Mouse (Mus musculus) left cerebral cortex, postnatal 25 days (tissue): ENCODE data around the gene Mgat4c. TPM values are rescaled to one million over a fixed set of nuclear protein-coding genes. Genes with fewer than 3 reads are reported as not detected.

Experiments used
- DNase-seq, 2 experiments: peaks; one replicate each; pipeline ENCODE4 v3.0.0; 2022; ENCODE audit warnings: low spot score in 2 of 2, mixed read lengths in 1 of 2
- intact Hi-C: fragments of 180-260 bp; cut with DNase I; formaldehyde crosslinking; loops from one replicate; pipeline ENCODE4 v1.15.1; 2025
- total RNA-seq, 2 experiments: library from RNA; stranded (reverse); gene quantifications; 2 replicates each; pipeline ENCODE4 v1.2.3; 2021

The Mgat4c gene
- total RNA-seq, 2 experiments from 2014 or later: 17.4 to 17.8 TPM

GRCm38 (mm10) chr10:102074541-102075398 lies 393.5 kb downstream of the Mgat4c start:
- DNase-seq: no peak
- intact Hi-C loops: no loop called here

DNA sequence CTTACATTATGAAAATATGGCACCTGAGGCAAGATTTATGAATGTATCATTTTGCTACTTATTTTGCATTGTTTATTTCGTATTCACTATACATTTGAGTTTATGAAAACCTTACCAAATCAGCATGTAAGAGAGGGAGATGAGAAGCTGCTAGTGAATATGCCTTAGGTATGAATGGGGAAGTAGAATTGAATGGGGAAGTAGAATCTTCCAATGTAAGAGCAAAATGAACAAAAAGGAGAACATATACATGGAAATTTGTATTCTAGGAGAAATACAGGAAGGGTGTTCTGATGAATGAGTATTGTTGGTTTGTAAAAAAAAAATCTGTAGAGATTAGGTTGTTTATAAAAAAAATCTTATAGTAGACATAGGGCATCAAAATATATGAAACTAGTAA lies 441.9 kb downstream of the Mgat4c start:
- intact Hi-C loops: no loop called here

DNA sequence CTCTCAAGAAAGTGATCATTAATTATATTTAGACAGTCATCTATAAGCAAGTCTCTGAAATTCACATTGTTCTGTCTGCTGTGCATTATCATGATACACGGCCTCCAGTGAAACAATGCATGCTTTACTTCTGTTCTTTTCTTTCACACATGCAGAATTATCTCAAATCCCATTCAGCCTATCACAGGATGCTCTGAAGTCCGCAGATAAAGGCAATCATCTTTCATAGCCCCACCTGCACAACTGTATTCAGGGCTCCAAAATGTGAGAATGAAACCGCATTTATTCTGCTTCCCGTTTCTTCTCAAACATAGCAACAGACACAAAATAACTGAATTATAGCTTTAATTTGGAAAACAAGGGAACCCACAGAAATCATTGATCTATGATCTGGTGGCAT lies 446.1 kb downstream of the Mgat4c start:
- intact Hi-C loops: no loop called here
- DNase-seq: no peak

More for the DNA sequence above, 441.9 kb downstream of the Mgat4c start:
- DNase-seq: no peak

GRCm38 (mm10) chr10:102154865-102155264 lies 473.6 kb downstream of the Mgat4c start:
- intact Hi-C loops: loop anchor here (5.0 kb wide), 1 partner anchor 1413 kb away; no protein-coding TSS in a partner anchor
- no peak for DNase-seq

DNA sequence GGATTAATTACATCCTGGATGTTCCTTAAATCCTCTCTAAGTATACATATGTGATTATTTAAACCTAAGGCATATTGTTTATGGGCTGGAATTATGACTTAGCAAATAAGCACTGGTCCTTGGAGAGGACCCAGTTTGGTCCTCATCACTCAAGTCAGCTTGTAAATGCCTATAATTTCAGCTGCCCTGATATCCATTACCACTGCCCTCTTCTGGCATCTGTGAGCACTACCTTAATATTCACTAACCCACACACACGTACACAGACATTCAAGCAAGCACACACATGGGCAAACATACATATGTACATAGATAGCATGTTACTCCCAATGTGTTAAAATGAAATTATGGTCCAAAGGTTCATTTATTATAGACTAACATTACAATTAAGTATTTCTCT lies 474.6 kb downstream of the Mgat4c start:
- DNase-seq: no peak
- intact Hi-C loops: loop anchor here (5.0 kb wide), 1 partner anchor 1414 kb away; no protein-coding TSS in a partner anchor

- intact Hi-C loops: loop anchor here (5.0 kb wide), 1 partner anchor 1417 kb away; no protein-coding TSS in a partner anchor
- DNase-seq: peak; percentile 20 to 26
Observed at GRCm38 (mm10) chr10:102158809-102159208, 477.5 kb downstream of the Mgat4c start.

GRCm38 (mm10) chr10:102184726-102185125 lies 503.4 kb downstream of the Mgat4c start:
- peak; percentile 7 to 22 for DNase-seq
- intact Hi-C loops: no loop called here

DNA sequence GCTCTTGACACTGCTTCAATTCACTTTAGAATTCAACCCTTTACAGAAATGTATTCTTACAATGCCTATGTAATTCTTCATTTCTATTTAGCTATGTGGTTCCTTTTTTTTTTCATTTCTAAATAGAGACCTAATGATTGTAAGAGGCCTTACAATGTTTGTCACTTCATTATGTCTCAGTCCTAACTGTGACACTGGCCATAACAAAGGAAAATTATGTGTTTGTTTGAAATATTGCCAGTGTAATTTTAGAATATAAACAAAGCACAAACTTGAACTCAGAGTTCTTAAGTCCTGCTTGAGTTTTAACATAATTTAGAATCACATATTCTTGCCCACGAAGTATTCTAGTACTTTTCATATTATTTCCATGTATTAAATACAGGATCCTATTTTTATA lies 510.4 kb downstream of the Mgat4c start:
- intact Hi-C loops: no loop called here
- no peak for DNase-seq

DNA sequence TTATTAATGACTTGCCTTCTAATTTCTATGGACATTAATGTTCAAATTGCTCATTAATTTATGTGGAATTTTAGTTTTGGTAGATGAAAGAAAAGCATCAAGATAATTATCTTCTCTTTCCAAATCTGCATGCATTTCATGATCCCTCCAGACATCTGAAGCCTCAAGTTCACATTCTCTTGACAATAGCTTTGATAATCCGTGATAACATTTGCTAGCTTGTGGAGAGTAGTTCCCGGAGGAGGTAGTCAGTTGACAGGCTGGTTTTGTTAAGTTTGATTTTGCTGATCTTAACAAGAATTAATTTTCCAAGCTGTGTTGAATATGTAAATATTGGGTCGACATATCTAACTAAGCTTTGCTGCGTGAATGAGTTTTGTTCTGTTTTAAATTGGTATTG lies 515.6 kb downstream of the Mgat4c start:
- DNase-seq: no peak
- intact Hi-C loops: no loop called here

DNA sequence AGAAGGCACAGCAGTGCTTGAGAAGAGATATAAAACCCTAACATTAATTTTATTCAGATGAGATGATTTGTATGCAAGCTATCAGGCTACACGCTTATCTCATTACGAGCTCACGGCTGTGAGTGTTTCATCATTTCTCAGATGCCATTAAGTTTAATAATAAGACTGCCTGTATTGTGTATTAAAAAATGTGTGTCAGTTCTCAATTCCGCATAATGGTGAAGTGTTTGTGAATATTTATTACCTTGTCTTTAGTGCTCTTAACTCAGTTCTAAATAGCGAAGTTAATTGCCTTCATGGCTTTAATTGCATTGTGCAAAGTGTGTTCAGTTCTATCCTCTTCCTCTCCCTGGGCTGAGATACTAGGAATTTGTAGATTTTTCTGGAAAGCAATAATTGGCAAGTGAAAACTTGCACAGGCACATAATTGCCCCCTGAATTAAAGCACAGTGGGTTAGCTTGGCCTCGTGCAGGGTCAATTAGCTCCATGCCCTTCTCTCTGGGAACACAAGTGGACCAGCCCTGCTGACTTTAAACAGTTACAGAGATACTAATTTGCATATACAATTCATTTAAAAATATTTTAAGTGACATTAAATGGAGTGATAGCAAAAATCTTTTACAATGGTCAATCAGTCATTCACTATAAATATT lies 557.4 kb downstream of the Mgat4c start:
- intact Hi-C loops: no loop called here
- DNase-seq: no peak

DNA sequence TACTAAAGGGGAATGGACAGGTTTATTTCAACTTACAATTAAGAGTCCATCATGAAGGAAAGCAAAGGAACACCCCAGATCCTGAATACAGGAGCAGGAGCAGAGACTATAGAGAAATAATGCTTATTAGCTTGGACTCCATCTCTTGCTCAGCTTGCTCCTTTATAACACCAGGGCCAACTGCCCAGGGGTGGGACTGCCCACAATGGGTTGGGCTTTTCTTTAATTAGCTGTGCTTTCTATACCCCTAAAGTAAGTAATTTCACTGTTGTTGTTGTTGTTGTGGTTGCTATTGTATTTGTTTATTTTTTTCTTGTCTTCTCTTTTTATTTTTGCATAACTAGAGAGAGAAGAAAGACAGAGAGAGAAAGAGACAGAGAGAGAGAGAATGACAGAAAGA lies 562.6 kb downstream of the Mgat4c start:
- intact Hi-C loops: no loop called here
- DNase-seq: no peak

DNA sequence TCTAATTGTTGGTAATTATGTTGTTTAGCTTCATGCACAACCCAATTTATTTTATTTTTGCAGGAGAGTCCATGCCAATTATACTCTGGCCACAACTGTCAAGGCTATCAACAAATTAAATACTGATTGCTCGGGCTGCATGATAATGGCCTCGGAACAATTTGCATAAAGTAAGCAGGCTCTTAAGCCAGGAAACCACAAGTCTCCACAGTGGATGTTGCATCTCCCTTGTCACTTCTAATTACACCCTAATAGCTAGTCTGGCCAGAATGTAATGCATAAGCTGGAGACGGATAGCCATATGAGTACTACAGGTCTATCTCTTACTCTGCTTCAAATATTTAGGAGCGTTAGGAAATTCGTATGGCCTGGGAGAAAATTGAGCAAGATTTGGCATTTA lies 563.3 kb downstream of the Mgat4c start:
- no peak for DNase-seq
- intact Hi-C loops: no loop called here

DNA sequence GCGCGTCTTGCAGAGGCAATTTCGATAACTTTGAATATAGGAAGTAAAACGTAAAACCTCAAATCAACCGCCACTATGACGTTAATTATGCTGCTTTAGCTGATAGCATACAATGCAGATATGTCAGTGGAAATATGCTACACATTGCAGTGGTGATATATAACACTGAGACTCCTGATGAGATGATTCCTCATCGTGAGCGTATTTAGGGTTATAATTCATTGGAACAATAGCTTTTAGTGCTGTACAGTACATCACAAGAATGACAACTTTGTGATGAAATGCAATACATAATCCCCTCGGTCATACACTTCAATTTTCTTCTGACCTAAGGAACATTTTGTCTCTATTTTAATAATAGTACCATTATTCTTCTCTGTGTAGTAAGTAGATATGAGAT lies 564.0 kb downstream of the Mgat4c start:
- no peak for DNase-seq
- intact Hi-C loops: no loop called here

GRCm38 (mm10) chr10:102308892-102309479 lies 627.7 kb downstream of the Mgat4c start:
- intact Hi-C loops: no loop called here

DNA sequence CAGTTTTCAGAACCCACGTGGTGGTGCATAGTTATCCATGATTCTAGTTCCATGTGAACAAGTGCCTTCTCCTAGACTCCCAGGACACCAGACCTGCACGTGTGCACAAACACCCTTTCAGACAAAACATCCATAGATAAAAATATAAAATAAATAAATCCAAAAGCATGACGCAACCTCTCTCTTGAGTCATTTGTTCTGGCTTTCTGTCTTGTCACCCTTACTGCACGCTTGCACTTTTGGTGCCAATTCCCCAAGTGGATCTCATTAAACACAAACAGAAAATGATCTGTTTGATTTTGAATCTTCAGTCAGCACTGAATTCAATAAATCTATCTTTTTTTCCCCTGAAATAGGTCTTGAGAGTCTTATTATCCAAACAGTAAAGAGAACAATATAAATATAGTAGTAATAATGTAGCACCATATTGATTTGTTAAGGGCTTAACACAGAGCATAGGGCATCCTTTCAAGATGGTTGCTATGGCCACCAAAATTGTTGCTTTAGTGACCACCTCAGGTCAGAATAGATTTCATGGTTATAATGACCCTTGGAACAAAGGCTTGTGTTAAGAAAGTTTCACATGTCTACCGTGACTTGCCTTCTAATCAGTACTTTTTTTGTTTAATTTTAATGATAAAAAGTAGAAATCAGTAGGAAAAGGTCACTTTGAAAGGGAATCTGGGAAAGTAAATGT lies 684.5 kb downstream of the Mgat4c start:
- DNase-seq: no peak
- intact Hi-C loops: no loop called here

More at GRCm38 (mm10) chr10:102308892-102309479, 627.7 kb downstream of the Mgat4c start:
- DNase-seq: no peak

DNA sequence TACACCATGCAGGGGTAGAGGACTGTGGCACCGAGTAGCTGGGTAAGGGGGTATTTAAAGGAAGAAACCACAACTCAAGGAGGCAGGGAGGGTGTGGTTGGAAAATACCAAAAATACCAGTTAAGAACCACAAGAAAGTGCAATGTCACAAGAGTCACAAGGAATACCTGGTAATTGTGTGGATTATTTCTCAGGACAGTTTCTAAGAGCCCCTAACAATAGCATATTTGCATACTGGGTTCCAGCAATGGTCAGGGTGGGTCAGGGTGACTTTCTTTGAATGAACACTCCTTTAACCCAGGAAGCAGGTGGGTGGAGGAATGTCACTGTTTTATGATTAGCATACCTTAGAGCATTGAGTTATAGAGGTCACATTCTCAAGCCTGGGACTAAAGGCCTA lies 689.3 kb downstream of the Mgat4c start:
- DNase-seq: no peak
- intact Hi-C loops: no loop called here

- intact Hi-C loops: no loop called here
- DNase-seq: no peak
Observed at GRCm38 (mm10) chr10:102372111-102372510, 690.8 kb downstream of the Mgat4c start.

DNA sequence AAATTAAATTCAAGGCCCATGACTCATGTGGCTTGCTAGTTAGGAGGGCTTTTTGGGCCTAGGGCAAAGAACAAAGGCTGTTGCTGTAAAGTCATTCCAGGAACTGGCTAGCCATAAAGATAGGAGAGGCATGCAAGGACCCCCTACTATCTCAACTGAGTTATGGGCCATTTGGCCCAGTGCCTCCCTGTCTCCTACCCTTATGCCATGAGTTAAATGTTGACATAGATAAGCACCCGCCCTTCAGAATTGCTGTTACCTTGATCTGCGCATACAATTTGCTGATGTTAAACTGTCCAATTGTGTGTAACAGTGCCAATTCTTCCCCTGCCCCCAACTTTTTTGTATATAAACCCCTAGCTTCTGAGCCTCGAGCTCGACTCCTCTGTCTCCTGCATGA lies 692.8 kb downstream of the Mgat4c start:
- no peak for DNase-seq
- intact Hi-C loops: no loop called here

DNA sequence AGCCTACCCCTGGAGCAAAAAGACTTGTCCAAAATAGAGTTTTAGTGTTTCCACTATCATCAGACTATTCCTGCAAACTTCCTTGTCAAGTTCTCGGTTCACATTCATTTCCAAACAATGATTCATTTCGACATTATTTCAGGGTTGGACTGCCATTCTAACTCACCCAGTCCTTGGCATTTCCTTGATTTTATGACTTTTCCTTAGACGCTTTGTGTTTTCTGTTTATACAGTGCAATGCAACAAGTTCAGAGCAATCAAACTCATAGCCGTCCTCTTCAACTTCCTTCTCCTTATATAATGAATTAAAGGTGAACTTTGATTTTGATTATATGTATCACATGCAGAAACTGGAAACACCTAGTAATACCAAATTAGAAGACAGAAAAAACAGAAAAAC lies 696.1 kb downstream of the Mgat4c start:
- intact Hi-C loops: no loop called here
- no peak for DNase-seq

DNA sequence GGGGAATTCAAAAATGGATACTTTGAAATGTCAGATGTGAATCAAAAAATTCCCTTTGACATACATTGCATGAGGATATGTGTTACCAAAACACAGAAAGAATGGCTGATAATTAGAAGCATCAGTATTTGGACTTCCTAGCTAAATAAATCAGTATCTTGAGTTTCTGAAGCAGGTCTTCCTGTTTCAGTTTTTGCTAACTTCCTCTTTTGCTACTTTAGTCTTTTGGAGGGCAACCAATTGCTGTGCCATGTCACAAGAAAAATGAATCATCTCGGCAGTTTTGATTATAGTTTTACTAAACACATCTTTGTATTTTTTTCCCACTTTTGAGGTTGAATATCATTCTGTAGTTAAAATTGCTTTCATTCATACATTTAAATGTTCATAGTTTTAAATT lies 707.9 kb downstream of the Mgat4c start:
- DNase-seq: no peak
- intact Hi-C loops: no loop called here
